In the genomic region with DNA sequence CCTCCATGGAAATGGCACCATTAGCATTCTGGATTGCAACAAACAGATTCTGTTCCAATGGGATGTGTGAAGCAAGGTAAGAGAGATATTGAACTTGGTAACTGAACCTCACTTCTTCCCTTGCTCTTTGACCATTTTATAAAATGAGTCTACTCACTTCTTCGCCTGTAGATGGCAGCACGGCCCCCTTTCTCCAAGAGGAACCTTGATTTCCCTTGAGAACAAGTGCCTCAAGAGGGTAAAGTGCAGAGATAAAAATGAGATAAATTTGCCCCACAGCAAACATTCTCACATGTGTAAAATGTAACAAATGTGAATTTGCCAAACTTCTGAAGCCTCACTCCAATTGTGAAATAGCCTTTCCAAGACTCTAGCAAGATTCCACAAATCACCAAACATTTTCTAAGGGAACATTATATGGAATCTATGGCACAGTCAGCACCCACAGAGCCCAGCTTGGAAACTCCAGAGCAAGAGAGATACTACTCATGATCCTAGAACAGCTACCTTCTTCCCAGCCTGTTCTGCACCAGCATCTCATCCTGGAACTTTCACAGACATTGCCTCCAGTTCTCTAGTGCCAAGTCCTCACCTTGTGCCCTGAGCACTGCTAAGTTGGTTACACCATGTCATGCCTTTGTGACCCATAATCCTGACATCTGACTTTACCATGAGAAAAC, we compare ENCODE assay signal across 9 mouse cellular contexts.
A peak's percentile ranks its signal among the peaks of the same experiment; 100 is the strongest.
DNase-seq lines count a peak whose midpoint lies in the region; ATAC-seq lines count a peak whose summit lies in the region.
"Had no signal": no experiment of that assay in that cellular context is flagged by ENCODE, and none has a peak within 500 bp of the region (broad histone marks: within the 10 kb centered on the region; RNA-seq: fewer than 3 reads in every experiment).

No protein-coding gene starts in this region.

- ATAC-seq in embryonic facial prominence, embryonic 11.5 days (replicated peaks; ENCODE audit: insufficient number of reproducible peaks, low FRiP score, low TSS enrichment, low read depth), result no peak
- ATAC-seq in megakaryocyte-erythroid progenitor cell, adult 5-6 weeks (replicated peaks; ENCODE audit: low FRiP score, low TSS enrichment, poor library complexity, severe bottlenecking), result peak; percentile 63
- no peak for ATAC-seq in activated CD4-positive, CD25-positive, alpha-beta regulatory T cell, adult 4 months

- no peak overlapping the region for H3K27ac ChIP-seq in embryonic facial prominence, embryonic 11.5 days (replicated peaks; ENCODE audit: low read depth, low read length)
- H3K27ac ChIP-seq: neural tube, embryonic 12.5 days had no signal

- H3K27me3 ChIP-seq in embryonic facial prominence, embryonic 11.5 days (ENCODE audit: control insufficient read depth, insufficient read depth, low read length), result no peaks in the 10 kb centered on the region
- H3K27me3 ChIP-seq: neural tube, embryonic 12.5 days had no signal

- no peaks in the 10 kb centered on the region for H3K36me3 ChIP-seq in embryonic facial prominence, embryonic 11.5 days (replicated peaks; ENCODE audit: control insufficient read depth, insufficient read depth, low read depth, low read length)
- H3K36me3 ChIP-seq: neural tube, embryonic 12.5 days had no signal

- no peak overlapping the region for H3K4me3 ChIP-seq in embryonic facial prominence, embryonic 11.5 days (ENCODE audit: low read depth, low read length)
- H3K4me3 ChIP-seq: neural tube, embryonic 12.5 days had no signal

- no peaks in the 10 kb centered on the region for H3K9me3 ChIP-seq in embryonic facial prominence, embryonic 11.5 days (replicated peaks; ENCODE audit: control insufficient read depth, low read length)
- H3K9me3 ChIP-seq: neural tube, embryonic 12.5 days had no signal

- DNase-seq in gastrocnemius, postnatal 10 days, result peak; percentile 26
- DNase-seq in gastrocnemius, postnatal 4 days (ENCODE audit: low spot score in 2 of 2), result no peak
- peak; percentile 12 to 46 for DNase-seq in urinary bladder, postnatal 36 days (ENCODE audit: low spot score in 2 of 2)
- no peak for DNase-seq in urinary bladder, postnatal 4 days (ENCODE audit: low spot score in 2 of 2)
- peak; percentile 60 for DNase-seq in embryonic facial prominence, embryonic 11.5 days (ENCODE audit: low spot score)
- peak; percentile 81 for DNase-seq in kidney, postnatal 10 days

- WGBS in embryonic facial prominence, embryonic 11.5 days, result 3% methylated on average over 2 of the region's 2 CpGs

- H3K4me2 ChIP-seq in embryonic facial prominence, embryonic 11.5 days (ENCODE audit: low read depth, low read length), result no peak overlapping the region
- H3K4me2 ChIP-seq: neural tube, embryonic 12.5 days had no signal

- H3K4me1 ChIP-seq in embryonic facial prominence, embryonic 11.5 days (ENCODE audit: control insufficient read depth, insufficient read depth, low read length), result no peaks in the 10 kb centered on the region
- H3K4me1 ChIP-seq: neural tube, embryonic 12.5 days had no signal

- no peak overlapping the region for H3K9ac ChIP-seq in embryonic facial prominence, embryonic 11.5 days (replicated peaks; ENCODE audit: low read length)
- H3K9ac ChIP-seq: neural tube, embryonic 12.5 days had no signal

Comparison
In these comparisons a context has a peak if more than half of its experiments do, and no peak if none do; other contexts are left out.
1. DNase-seq: peak in gastrocnemius, postnatal 10 days (single experiment), urinary bladder, postnatal 36 days (2 of 2), embryonic facial prominence, embryonic 11.5 days (single experiment) and kidney, postnatal 10 days (single experiment); none in gastrocnemius, postnatal 4 days (0 of 2) and urinary bladder, postnatal 4 days (0 of 2).